Mouse (Mus musculus): Measurements from ENCODE around the gene Pja2. TPM values are rescaled to one million over a fixed set of nuclear protein-coding genes. Genes with fewer than 3 reads are reported as not detected.

The Pja2 gene
- polyA plus RNA-seq, 1 experiment from 2014 or later: 84.6 TPM

Small RNA genes within 50 kb of the gene (microRNA-seq; reads per million reads assigned to microRNA genes)
- gene Gm24194: not detected
